ENCODE assay signal across 10 mouse cellular contexts in genomic region chr16:41728900-41729585, GRCm38 (mm10).
A peak's percentile ranks its signal among the peaks of the same experiment; 100 is the strongest.
DNase-seq lines count a peak whose midpoint lies in the region; ATAC-seq and TF ChIP-seq lines count a peak whose summit lies in the region.
"Had no signal": no experiment of that assay in that cellular context is flagged by ENCODE, and none has a peak within 500 bp of the region (broad histone marks: within the 10 kb centered on the region; RNA-seq: fewer than 3 reads in every experiment).

No protein-coding gene starts in this region.

- no peak overlapping the region for H3K9ac ChIP-seq in midbrain, embryonic 14.5 days (replicated peaks; ENCODE audit: low read length)
- H3K9ac ChIP-seq in midbrain, embryonic 11.5 days (ENCODE audit: low read length) = no peak overlapping the region

- H3K4me1 ChIP-seq in midbrain, embryonic 14.5 days (ENCODE audit: control insufficient read depth, insufficient read depth, low read length) = no peaks in the 10 kb centered on the region
- no peaks in the 10 kb centered on the region for H3K4me1 ChIP-seq in midbrain, embryonic 11.5 days (ENCODE audit: control insufficient read depth, insufficient read depth, low read length)

- 83% methylated on average over 9 of the region's 9 CpGs for WGBS in midbrain, embryonic 14.5 days
- WGBS in midbrain, embryonic 11.5 days = 93% methylated on average over 9 of the region's 9 CpGs

- H3K27ac ChIP-seq in midbrain, embryonic 14.5 days (replicated peaks; ENCODE audit: low read depth, low read length) = no peak overlapping the region
- no peak overlapping the region for H3K27ac ChIP-seq in midbrain, embryonic 11.5 days (ENCODE audit: low read depth, low read length)
- H3K27ac ChIP-seq in left cerebral cortex, adult 2 months = peak overlapping the region; percentile 48
- H3K27ac ChIP-seq: macrophage had no signal

- H3K4me2 ChIP-seq in midbrain, embryonic 14.5 days (ENCODE audit: low read length) = no peak overlapping the region
- H3K4me2 ChIP-seq in midbrain, embryonic 11.5 days = no peak overlapping the region

- DNase-seq in midbrain, embryonic 14.5 days = peak; percentile 27
- DNase-seq in midbrain, embryonic 11.5 days (ENCODE audit: low spot score, missing footprints) = no peak
- DNase-seq in frontal cortex, postnatal 14 days (ENCODE audit: low spot score in 2 of 2) = peak; percentile 38 to 40
- peak; percentile 27 to 44 for DNase-seq in left cerebral cortex, adult 2 months (ENCODE audit: extremely low spot score in 1 of 2, low spot score in 2 of 2)
- DNase-seq in right cerebral cortex, postnatal 4 days = peak; percentile 43
- no peak for DNase-seq in heart, adult 18-20 months
- DNase-seq in kidney, postnatal 10 days = no peak
- no peak for DNase-seq in spleen, adult 18-20 months
- DNase-seq: heart, postnatal 14 days had no signal

- no peaks in the 10 kb centered on the region for H3K9me3 ChIP-seq in midbrain, embryonic 14.5 days (ENCODE audit: control insufficient read depth, low read length)
- no peaks in the 10 kb centered on the region for H3K9me3 ChIP-seq in midbrain, embryonic 11.5 days (ENCODE audit: control insufficient read depth, low read length)

- no peak overlapping the region for H3K4me3 ChIP-seq in midbrain, embryonic 14.5 days (replicated peaks; ENCODE audit: low read depth, low read length)
- no peak overlapping the region for H3K4me3 ChIP-seq in midbrain, embryonic 11.5 days (ENCODE audit: low read depth, low read length)
- H3K4me3 ChIP-seq in left cerebral cortex, adult 2 months = 0 out of 2 replicates have a peak overlapping the region, but pooled peaks have one; percentile 1

- TF ChIP-seq CTCF in left cerebral cortex, adult 2 months (IDR thresholded peaks at IDR 0.05) = no peak

- H3K27me3 ChIP-seq in midbrain, embryonic 14.5 days (ENCODE audit: control insufficient read depth, insufficient read depth, low read length) = no peaks in the 10 kb centered on the region
- no peaks in the 10 kb centered on the region for H3K27me3 ChIP-seq in midbrain, embryonic 11.5 days (ENCODE audit: control insufficient read depth, insufficient read depth, low read length)

- H3K36me3 ChIP-seq in midbrain, embryonic 14.5 days (ENCODE audit: control insufficient read depth, insufficient read depth, low read length) = no peaks in the 10 kb centered on the region
- H3K36me3 ChIP-seq in midbrain, embryonic 11.5 days (ENCODE audit: control insufficient read depth, insufficient read depth, low read length) = no peaks in the 10 kb centered on the region

- ATAC-seq in midbrain, embryonic 14.5 days (ENCODE audit: low FRiP score, low TSS enrichment) = peak; percentile 46; the same call in 1 of the 2 replicates
- no peak for ATAC-seq in midbrain, embryonic 11.5 days (ENCODE audit: low FRiP score)

- intact Hi-C loops in left cerebral cortex, adult 2 months (cut with DNase I) = no loop called here

Comparison
In these comparisons a context has a peak if more than half of its experiments do, and no peak if none do; other contexts are left out.
1. DNase-seq: peak in midbrain, embryonic 14.5 days (single experiment), frontal cortex, postnatal 14 days (2 of 2), left cerebral cortex, adult 2 months (2 of 2) and right cerebral cortex, postnatal 4 days (single experiment); none in midbrain, embryonic 11.5 days (single experiment), heart, adult 18-20 months (0 of 2), kidney, postnatal 10 days (single experiment) and spleen, adult 18-20 months (0 of 2).